Mouse (Mus musculus): ENCODE data around the gene Larp7. TPM values are rescaled to one million over a fixed set of nuclear protein-coding genes. Genes with fewer than 3 reads are reported as not detected.

The Larp7 gene
- 21.1 and 21.4 TPM in 2 replicates for polyA plus RNA-seq (2015; fragmentation: Nextera tagmentation; extraction: Ambion mirVana)

DNA sequence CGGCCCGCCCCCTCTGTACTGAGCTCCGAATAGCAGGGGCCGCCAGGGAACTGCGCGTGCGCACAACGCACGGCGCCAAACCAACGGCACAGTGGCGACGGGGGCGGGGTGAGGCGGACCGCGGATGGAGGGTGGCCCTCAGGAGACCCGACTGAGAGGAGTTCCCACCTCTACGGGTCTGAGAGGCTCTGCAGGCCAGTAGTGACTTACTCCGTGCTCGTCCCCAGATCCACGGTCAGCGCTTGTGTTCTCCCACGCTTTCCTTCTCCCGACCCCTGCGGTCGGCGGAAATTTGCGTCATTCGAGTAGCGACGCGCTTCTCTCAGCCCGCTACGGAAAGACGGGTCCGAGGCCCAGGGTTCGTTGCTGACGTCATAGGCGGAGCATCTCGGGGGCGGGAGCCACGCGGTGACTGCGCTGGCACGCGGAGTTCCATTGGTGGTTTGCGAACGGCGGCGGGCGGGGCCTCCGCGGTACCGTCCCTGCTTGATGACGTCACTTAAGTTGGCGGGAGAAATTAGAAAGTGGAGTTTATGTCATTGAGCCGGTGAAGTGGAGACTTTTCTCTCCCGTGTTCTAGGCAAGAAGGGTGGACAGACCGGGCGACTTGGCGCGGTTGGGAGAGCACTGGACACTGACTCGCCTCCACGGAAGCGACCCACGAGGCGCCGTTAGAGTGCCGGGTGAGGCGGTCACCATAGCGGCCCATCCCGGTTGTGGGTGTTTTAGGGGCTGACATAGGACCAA lies at the start of gene Larp7, which contains the start of gene Zgrf1:
Gene Larp7 (minus strand): TSS at position 377 of the 747 bp plus-strand sequence.
Gene Zgrf1 (plus strand): TSS at position 517 of the 747 bp plus-strand sequence.
- Histone ChIP-seq H3K36me3 (ENCODE audit: control insufficient read depth, insufficient read depth) (peaks cover 9% of the 10 kb centered on the region), H3K4me2 (ENCODE audit: low read depth, low read length) (peak within 1 kb of the TSS; percentile 78), H3K9ac (ENCODE audit: low read depth, low read length) (peak within 1 kb of the TSS; percentile 83), H3K9me3 (replicated peaks; ENCODE audit: control insufficient read depth, low read length) (no peaks in the 10 kb centered on the region), H3K4me1 (ENCODE audit: control insufficient read depth, low read depth, low read length) (peaks cover 11% of the 10 kb centered on the region), H3K4me3 (ENCODE audit: low read depth, low read length) (peak within 1 kb of the TSS; percentile 82), H3K27me3 (ENCODE audit: control insufficient read depth, insufficient read depth, low read depth, low read length) (no peaks in the 10 kb centered on the region), H3K27ac (ENCODE audit: low read length) (peak within 1 kb of the TSS; percentile 94)
- ATAC-seq (ENCODE audit: low read depth): peak; percentile 98
- WGBS (ENCODE audit: insufficient replicate concordance): under 1% methylated on average over 73 of the region's 73 CpGs

DNA sequence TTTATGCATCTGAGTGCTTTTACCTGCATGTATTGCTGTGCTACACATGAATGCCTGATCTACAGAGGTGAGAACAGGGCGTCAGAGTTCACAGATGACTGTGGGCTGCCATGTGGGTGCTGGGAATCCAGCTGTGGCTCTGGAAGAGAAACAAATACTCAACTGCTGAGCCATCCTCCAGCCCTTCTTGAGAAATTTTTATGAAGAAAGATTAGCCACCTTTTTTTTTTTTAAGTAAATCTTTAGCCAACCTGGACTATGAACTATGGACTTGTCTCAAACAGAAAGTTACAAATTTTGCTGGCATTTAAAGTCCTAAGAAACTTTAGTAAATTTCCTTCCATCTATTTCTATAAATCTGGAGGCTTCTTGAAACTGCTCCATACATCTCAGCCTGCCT lies 44.0 kb upstream of the Larp7 start:
- Histone ChIP-seq H3K4me3 (ENCODE audit: low read depth, low read length) (no peak overlapping the region), H3K4me2 (ENCODE audit: low read depth, low read length) (no peak overlapping the region), H3K36me3 (ENCODE audit: control insufficient read depth, insufficient read depth) (peaks cover 20% of the 10 kb centered on the region), H3K27ac (ENCODE audit: low read length) (no peak overlapping the region), H3K9me3 (replicated peaks; ENCODE audit: control insufficient read depth, low read length) (no peaks in the 10 kb centered on the region), H3K4me1 (ENCODE audit: control insufficient read depth, low read depth, low read length) (no peaks in the 10 kb centered on the region), H3K9ac (ENCODE audit: low read depth, low read length) (no peak overlapping the region), H3K27me3 (ENCODE audit: control insufficient read depth, insufficient read depth, low read depth, low read length) (no peaks in the 10 kb centered on the region)
- 74% methylated on average over 1 of the region's 1 CpGs for WGBS (ENCODE audit: insufficient replicate concordance)
- no peak for ATAC-seq (ENCODE audit: low read depth)

- Histone ChIP-seq H3K27me3 (ENCODE audit: control insufficient read depth, insufficient read depth, low read depth, low read length) (no peaks in the 10 kb centered on the region), H3K9ac (ENCODE audit: low read depth, low read length) (no peak overlapping the region), H3K9me3 (replicated peaks; ENCODE audit: control insufficient read depth, low read length) (no peaks in the 10 kb centered on the region), H3K4me1 (ENCODE audit: control insufficient read depth, low read depth, low read length) (no peaks in the 10 kb centered on the region), H3K4me3 (ENCODE audit: low read depth, low read length) (no peak overlapping the region), H3K36me3 (ENCODE audit: control insufficient read depth, insufficient read depth) (peaks cover 9% of the 10 kb centered on the region; the same call in 1 of the 2 replicates), H3K27ac (ENCODE audit: low read length) (no peak overlapping the region), H3K4me2 (ENCODE audit: low read depth, low read length) (no peak overlapping the region)
- 50% methylated on average over 4 of the region's 4 CpGs for WGBS (ENCODE audit: insufficient replicate concordance)
- ATAC-seq (ENCODE audit: low read depth): no peak
Measured at GRCm38 (mm10) chr3:127572557-127572956, 19.4 kb upstream of the Larp7 start.

DNA sequence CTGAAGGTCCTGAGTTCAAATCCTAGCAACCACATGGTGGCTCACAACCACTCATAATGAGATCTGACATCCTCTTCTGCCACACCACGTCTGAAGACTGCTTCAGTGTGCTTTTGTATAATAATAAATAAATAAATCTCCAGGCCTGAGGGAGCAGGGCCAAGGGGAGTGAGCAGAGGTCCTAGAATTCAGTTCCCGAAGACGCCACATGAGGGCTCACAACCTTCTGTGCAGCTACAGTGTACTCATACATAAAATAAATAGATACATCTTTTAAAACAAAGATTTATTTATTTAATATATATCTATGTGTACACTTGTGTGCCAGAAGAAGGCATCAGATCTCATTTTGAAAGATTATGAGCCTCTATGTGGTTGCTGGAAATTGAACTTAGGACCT lies 12.0 kb upstream of the Larp7 start:
- H3K4me3 ChIP-seq (ENCODE audit: low read depth, low read length): no peak overlapping the region
- no peak overlapping the region for H3K9ac ChIP-seq (ENCODE audit: low read depth, low read length)
- no peak overlapping the region for H3K27ac ChIP-seq (ENCODE audit: low read length)
- no peak for ATAC-seq (ENCODE audit: low read depth)
- no peaks in the 10 kb centered on the region for H3K27me3 ChIP-seq (ENCODE audit: control insufficient read depth, insufficient read depth, low read depth, low read length)
- H3K4me1 ChIP-seq (ENCODE audit: control insufficient read depth, low read depth, low read length): no peaks in the 10 kb centered on the region
- H3K36me3 ChIP-seq (ENCODE audit: control insufficient read depth, insufficient read depth): peaks cover 29% of the 10 kb centered on the region
- 72% methylated on average over 3 of the region's 3 CpGs for WGBS (ENCODE audit: insufficient replicate concordance)
- no peak overlapping the region for H3K4me2 ChIP-seq (ENCODE audit: low read depth, low read length)
- no peaks in the 10 kb centered on the region for H3K9me3 ChIP-seq (replicated peaks; ENCODE audit: control insufficient read depth, low read length)

DNA sequence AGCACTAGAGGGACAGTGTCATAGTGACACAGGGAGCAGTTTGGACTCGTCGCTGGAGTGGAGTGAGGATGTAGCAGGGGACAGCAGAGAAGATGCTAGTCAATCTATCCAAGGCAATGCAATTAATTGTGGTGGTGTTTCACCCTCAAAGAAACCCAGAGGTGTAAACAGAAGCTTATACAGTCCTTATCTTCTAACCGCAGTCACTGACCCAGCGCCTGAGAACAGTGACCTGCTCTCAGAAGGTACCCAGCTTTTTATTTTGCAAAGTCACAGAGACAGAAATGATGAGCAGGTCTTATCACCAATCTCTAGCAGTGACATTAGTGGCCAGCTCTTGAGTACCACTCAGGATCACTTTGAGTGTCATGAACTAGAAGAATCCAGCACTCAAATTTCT lies 9.8 kb upstream of the Larp7 start:
- Histone ChIP-seq H3K27ac (ENCODE audit: low read length) (no peak overlapping the region), H3K9ac (ENCODE audit: low read depth, low read length) (no peak overlapping the region), H3K9me3 (replicated peaks; ENCODE audit: control insufficient read depth, low read length) (no peaks in the 10 kb centered on the region), H3K36me3 (ENCODE audit: control insufficient read depth, insufficient read depth) (peaks cover 30% of the 10 kb centered on the region), H3K27me3 (ENCODE audit: control insufficient read depth, insufficient read depth, low read depth, low read length) (no peaks in the 10 kb centered on the region), H3K4me1 (ENCODE audit: control insufficient read depth, low read depth, low read length) (no peaks in the 10 kb centered on the region), H3K4me2 (ENCODE audit: low read depth, low read length) (no peak overlapping the region), H3K4me3 (ENCODE audit: low read depth, low read length) (no peak overlapping the region)
- WGBS (ENCODE audit: insufficient replicate concordance): 58% methylated on average over 4 of the region's 4 CpGs
- no peak for ATAC-seq (ENCODE audit: low read depth)

DNA sequence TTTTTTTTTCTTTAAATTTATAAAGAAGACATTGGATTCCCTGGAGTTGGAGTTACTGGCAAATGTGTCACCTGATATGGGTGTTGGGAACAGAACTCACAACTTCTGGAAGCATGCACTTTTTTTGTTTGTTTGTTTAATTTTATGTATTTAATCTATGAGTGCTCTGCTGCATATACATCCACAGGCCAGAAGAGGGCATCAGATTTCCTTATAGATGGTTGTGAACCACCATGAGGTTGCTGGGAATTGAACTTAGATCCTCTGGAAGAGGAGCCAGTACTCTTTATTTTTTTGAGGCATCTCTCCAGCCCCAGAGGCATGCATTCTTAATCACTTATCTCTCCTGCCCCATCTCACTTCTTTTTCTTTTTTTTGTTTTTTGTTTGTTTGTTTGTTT lies 5.1 kb upstream of the Larp7 start:
- H3K4me2 ChIP-seq (ENCODE audit: low read depth, low read length): no peak overlapping the region
- H3K4me3 ChIP-seq (ENCODE audit: low read depth, low read length): no peak overlapping the region
- peaks cover 7% of the 10 kb centered on the region for H3K4me1 ChIP-seq (ENCODE audit: control insufficient read depth, low read depth, low read length)
- peaks cover 35% of the 10 kb centered on the region for H3K36me3 ChIP-seq (ENCODE audit: control insufficient read depth, insufficient read depth)
- H3K9me3 ChIP-seq (replicated peaks; ENCODE audit: control insufficient read depth, low read length): no peaks in the 10 kb centered on the region
- no peak overlapping the region for H3K9ac ChIP-seq (ENCODE audit: low read depth, low read length)
- no peak for ATAC-seq (ENCODE audit: low read depth)
- no peaks in the 10 kb centered on the region for H3K27me3 ChIP-seq (ENCODE audit: control insufficient read depth, insufficient read depth, low read depth, low read length)
- H3K27ac ChIP-seq (ENCODE audit: low read length): no peak overlapping the region

DNA sequence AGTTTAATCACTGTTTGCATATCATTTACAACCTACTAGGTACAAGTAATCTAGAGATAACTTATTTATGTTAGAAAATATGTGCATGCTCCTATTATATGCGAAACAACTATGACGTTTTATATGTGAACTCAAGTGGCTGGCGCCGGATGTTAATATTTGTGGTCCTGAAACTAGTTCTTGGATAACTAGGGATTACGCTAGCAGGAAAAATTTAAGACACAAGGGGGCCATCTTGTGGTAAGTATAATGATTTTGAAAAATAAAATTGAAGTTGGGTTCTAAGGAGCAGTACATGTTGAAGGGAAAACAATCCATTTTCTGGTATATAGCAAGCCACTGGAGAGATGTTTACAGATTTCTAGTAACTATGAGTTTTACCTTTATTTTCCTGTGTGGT lies 1.6 kb upstream of the Larp7 start:
- WGBS (ENCODE audit: insufficient replicate concordance): 58% methylated on average over 5 of the region's 5 CpGs
- peak overlapping the region; percentile 78 for H3K4me2 ChIP-seq (ENCODE audit: low read depth, low read length)
- peak overlapping the region; percentile 82 for H3K4me3 ChIP-seq (ENCODE audit: low read depth, low read length)
- ATAC-seq (ENCODE audit: low read depth): no peak
- no peaks in the 10 kb centered on the region for H3K27me3 ChIP-seq (ENCODE audit: control insufficient read depth, insufficient read depth, low read depth, low read length)
- H3K9me3 ChIP-seq (replicated peaks; ENCODE audit: control insufficient read depth, low read length): no peaks in the 10 kb centered on the region
- H3K9ac ChIP-seq (ENCODE audit: low read depth, low read length): peak overlapping the region; percentile 22; the same call in 1 of the 2 replicates
- H3K36me3 ChIP-seq (ENCODE audit: control insufficient read depth, insufficient read depth): peaks cover 11% of the 10 kb centered on the region
- no peak overlapping the region for H3K27ac ChIP-seq (ENCODE audit: low read length)
- peaks cover 11% of the 10 kb centered on the region for H3K4me1 ChIP-seq (ENCODE audit: control insufficient read depth, low read depth, low read length)

- H3K9me3 ChIP-seq (replicated peaks; ENCODE audit: control insufficient read depth, low read length): no peaks in the 10 kb centered on the region
- H3K4me2 ChIP-seq (ENCODE audit: low read depth, low read length): peak overlapping the region; percentile 78
- peak overlapping the region; percentile 83 for H3K9ac ChIP-seq (ENCODE audit: low read depth, low read length)
- H3K36me3 ChIP-seq (ENCODE audit: control insufficient read depth, insufficient read depth): peaks cover 11% of the 10 kb centered on the region
- H3K27ac ChIP-seq (ENCODE audit: low read length): peak overlapping the region; percentile 42
- WGBS (ENCODE audit: insufficient replicate concordance): 0% methylated on average over 4 of the region's 4 CpGs
- no peaks in the 10 kb centered on the region for H3K27me3 ChIP-seq (ENCODE audit: control insufficient read depth, insufficient read depth, low read depth, low read length)
- ATAC-seq (ENCODE audit: low read depth): no peak
- peak overlapping the region; percentile 82 for H3K4me3 ChIP-seq (ENCODE audit: low read depth, low read length)
- peaks cover 11% of the 10 kb centered on the region for H3K4me1 ChIP-seq (ENCODE audit: control insufficient read depth, low read depth, low read length)
Measured at GRCm38 (mm10) chr3:127553720-127554043, 533 bp upstream of the Larp7 start.

- H3K4me2 ChIP-seq (ENCODE audit: low read depth, low read length): peak overlapping the region; percentile 76
- H3K4me1 ChIP-seq (ENCODE audit: control insufficient read depth, low read depth, low read length): peaks cover 11% of the 10 kb centered on the region
- no peaks in the 10 kb centered on the region for H3K27me3 ChIP-seq (ENCODE audit: control insufficient read depth, insufficient read depth, low read depth, low read length)
- H3K27ac ChIP-seq (ENCODE audit: low read length): peak overlapping the region; percentile 94
- peaks cover 6% of the 10 kb centered on the region for H3K36me3 ChIP-seq (ENCODE audit: control insufficient read depth, insufficient read depth)
- H3K9me3 ChIP-seq (replicated peaks; ENCODE audit: control insufficient read depth, low read length): no peaks in the 10 kb centered on the region
- peak overlapping the region; percentile 82 for H3K4me3 ChIP-seq (ENCODE audit: low read depth, low read length)
- ATAC-seq (ENCODE audit: low read depth): no peak
- H3K9ac ChIP-seq (ENCODE audit: low read depth, low read length): peak overlapping the region; percentile 83
- 7% methylated on average over 11 of the region's 13 CpGs for WGBS (ENCODE audit: insufficient replicate concordance)
Measured at GRCm38 (mm10) chr3:127552434-127552972, 646 bp downstream of the Larp7 start.
